Mouse (Mus musculus) G1E (cell line): ENCODE measurements around the gene Sf3b5.

Experiments used
- CTCF ChIP-seq: IDR thresholded peaks from 2 replicates; pipeline ENCODE4 v1.5.1; 2012; ENCODE audit warnings: low read depth, low read length, inconsistent platforms, mixed read lengths
- GATA1 ChIP-seq: IDR thresholded peaks from 2 replicates; pipeline ENCODE4 v1.6.1; 2012; ENCODE audit warnings: borderline replicate concordance, low read length, inconsistent platforms, mixed read lengths
- POLR2AphosphoS5 ChIP-seq: IDR thresholded peaks from 2 replicates; pipeline ENCODE4 v1.6.1; 2012; ENCODE audit warnings: low read depth, low read length, inconsistent platforms; ENCODE audit not compliant: insufficient replicate concordance
- TAL1 ChIP-seq: conservative IDR thresholded peaks from 2 replicates; pipeline ENCODE4 v1.6.1; 2012; ENCODE audit warnings: low read depth, low read length, inconsistent platforms, mixed read lengths

- TF ChIP-seq TAL1 (no peak), CTCF (no peak), GATA1 (no peak), POLR2AphosphoS5 (no peak)
Observed at GRCm38 (mm10) chr10:12964151-12965075, 40.7 kb upstream of the Sf3b5 start, which contains the start of gene Stx11.
